Mouse (Mus musculus) heart, embryonic 14.5 days (tissue): Measurements from ENCODE around the gene Zfp800. TPM values are rescaled to one million over a fixed set of nuclear protein-coding genes. Genes with fewer than 3 reads are reported as not detected.

Experiments
- ATAC-seq: fragments of 200-750 bp; cut with Nextera tagmentation; 2 replicates; pipeline ENCODE4 v1.8.0; 2017; ENCODE audit warnings: low read depth, moderate TSS enrichment; ENCODE audit not compliant: insufficient number of reproducible peaks, insufficient read depth, low FRiP score
- H3K27ac ChIP-seq, 2 experiments: fragments of 200-500 bp in 1 of 2; fragments of 300-500 bp in 1 of 2; sonication (generic) in 1 of 2; replicated peaks in 1 of 2; 2 replicates each; pipeline ENCODE4 v1.5.1; 2012 to 2014; ENCODE audit warnings: low read depth in 2 of 2, low read length in 2 of 2, control low read depth in 1 of 2, mild to moderate bottlenecking in 1 of 2, mixed read lengths in 1 of 2; ENCODE audit not compliant: control insufficient read depth in 1 of 2, insufficient read depth in 1 of 2
- H3K27me3 ChIP-seq: fragments of 300-500 bp; sonication (generic); 2 replicates; pipeline ENCODE4 v1.6.1; 2014; ENCODE audit warnings: mild to moderate bottlenecking, low read length, control low read depth; ENCODE audit not compliant: control insufficient read depth, insufficient read depth
- H3K36me3 ChIP-seq: fragments of 300-500 bp; sonication (generic); 2 replicates; pipeline ENCODE4 v1.6.1; 2014; ENCODE audit warnings: mild to moderate bottlenecking, control low read depth, low read length, mixed read lengths; ENCODE audit not compliant: control insufficient read depth, insufficient read depth
- H3K4me1 ChIP-seq, 2 experiments: fragments of 200-500 bp in 1 of 2; fragments of 300-500 bp in 1 of 2; sonication (generic) in 1 of 2; 2 replicates each; pipeline ENCODE4 v1.6.1; 2012 to 2014; ENCODE audit warnings: low read length in 2 of 2, control low read depth in 1 of 2, mixed read lengths in 1 of 2; ENCODE audit not compliant: control insufficient read depth in 2 of 2, insufficient read depth in 2 of 2
- H3K4me2 ChIP-seq: fragments of 300-500 bp; sonication (generic); 2 replicates; pipeline ENCODE4 v1.6.1; 2014; ENCODE audit warnings: mild to moderate bottlenecking, low read length
- H3K4me3 ChIP-seq, 2 experiments: fragments of 200-500 bp in 1 of 2; fragments of 300-500 bp in 1 of 2; sonication (generic) in 1 of 2; 2 replicates each; pipeline ENCODE4 v1.5.1; 2012 to 2014; ENCODE audit warnings: low read length in 2 of 2, mild to moderate bottlenecking in 2 of 2, control low read depth in 1 of 2, low read depth in 1 of 2, moderate library complexity in 1 of 2; ENCODE audit not compliant: control insufficient read depth in 1 of 2, insufficient read depth in 1 of 2
- H3K9ac ChIP-seq: fragments of 300-500 bp; sonication (generic); 2 replicates; pipeline ENCODE4 v1.6.1; 2014; ENCODE audit warnings: mild to moderate bottlenecking, low read length
- H3K9me3 ChIP-seq: fragments of 300-500 bp; sonication (generic); 2 replicates; pipeline ENCODE4 v1.6.1; 2016; ENCODE audit warnings: low read length, control low read depth; ENCODE audit not compliant: control insufficient read depth
- WGBS: fragments of 180-500 bp; shearing (Covaris S2); extraction: QIAGEN DNeasy Blood & Tissue Kit; methylation state at CpG from one replicate; pipeline ENCODE4 v1.1.7; 2014; 5-methylcytosine and 5-hydroxymethylcytosine counted together
- polyA plus RNA-seq: library from polyadenylated mRNA; unstranded; fragments of >200 nt; fragmentation: Nextera tagmentation; extraction: Ambion mirVana; gene quantifications from 2 replicates; pipeline ENCODE4 v1.2.1, GENCODE M21; 2014

Gene Zfp800
- polyA plus RNA-seq = 15.6 and 18.2 TPM in 2 replicates

- peak within 1 kb of the TSS; percentile 44 to 52 for H3K4me3 ChIP-seq
- no peak for ATAC-seq
- peaks cover 33% of the 10 kb centered on the region for H3K27me3 ChIP-seq
- peak within 1 kb of the TSS; percentile 39 for H3K9ac ChIP-seq
- H3K4me2 ChIP-seq = peak within 1 kb of the TSS; percentile 89
- no peak within 1 kb of the TSS for H3K27ac ChIP-seq
- WGBS = 1% methylated on average over 33 of the region's 33 CpGs
- H3K9me3 ChIP-seq = peaks cover 6% of the 10 kb centered on the region
- no peaks in the 10 kb centered on the region for H3K36me3 ChIP-seq
- no peaks in the 10 kb centered on the region; a peak in 1 of 4 replicates for H3K4me1 ChIP-seq
Observed at GRCm38 (mm10) chr6:28397681-28398203, at the start of gene Zfp800. TSS of gene Zfp800 (minus strand) at chr6:28398005.

DNA sequence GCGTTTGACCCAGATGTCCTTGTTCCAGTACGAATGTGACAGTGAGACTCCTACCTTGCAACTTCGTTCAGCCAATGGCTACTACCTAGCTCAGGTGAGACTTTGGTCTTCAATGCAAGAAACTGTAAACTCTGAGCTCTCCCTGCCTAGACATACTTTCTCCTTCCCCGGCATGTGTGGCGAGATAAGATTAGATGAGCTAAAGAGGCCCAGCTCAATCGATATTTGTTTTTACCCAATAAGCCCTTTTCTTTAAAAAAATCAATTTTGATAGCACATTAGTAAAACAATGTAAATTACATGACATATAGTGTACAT lies 33.7 kb upstream of the Zfp800 start:
- Histone ChIP-seq H3K9ac (no peak overlapping the region), H3K27me3 (no peaks in the 10 kb centered on the region), H3K4me2 (no peak overlapping the region), H3K9me3 (no peaks in the 10 kb centered on the region), H3K4me3 (no peak overlapping the region), H3K36me3 (peaks cover 8% of the 10 kb centered on the region; the same call in 1 of the 2 replicates), H3K4me1 (no peaks in the 10 kb centered on the region), H3K27ac (no peak overlapping the region)
- ATAC-seq = no peak
- 64% methylated on average over 6 of the region's 6 CpGs for WGBS

DNA sequence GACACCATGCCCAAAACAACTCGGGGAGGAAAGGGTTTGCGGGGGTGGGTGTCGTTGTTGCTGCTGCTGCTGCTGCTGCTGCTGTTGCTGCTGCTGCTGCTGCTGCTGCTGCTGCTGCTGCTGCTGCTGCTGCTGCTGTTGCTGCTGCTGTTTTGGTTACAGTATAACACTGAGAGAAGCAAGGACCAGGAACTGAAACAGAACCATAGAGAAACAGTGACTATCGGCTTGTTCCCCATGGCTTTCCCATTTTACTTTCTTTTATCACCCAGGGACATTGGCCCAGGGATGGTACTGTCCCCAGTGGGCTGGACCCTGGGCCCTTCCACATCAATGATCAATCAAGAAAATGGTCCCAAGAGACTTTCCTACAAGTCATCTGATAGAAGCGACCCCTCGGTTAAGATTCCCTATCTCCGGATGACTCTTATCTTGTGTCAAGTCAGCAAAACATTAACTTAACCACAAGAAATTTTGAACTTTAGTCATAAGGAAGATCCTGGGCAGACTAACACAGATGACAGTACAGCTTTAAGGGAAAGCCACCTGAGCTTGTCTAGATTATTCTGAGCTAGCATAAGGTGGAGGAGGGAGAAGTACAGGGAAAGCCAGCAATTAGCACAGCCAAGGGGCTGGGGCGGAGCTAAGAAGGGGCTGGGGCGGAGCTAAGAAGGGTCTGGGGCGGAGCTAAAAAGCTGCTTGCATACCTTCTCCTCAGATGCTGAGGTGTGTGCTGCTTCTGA lies 33.2 kb upstream of the Zfp800 start:
- Histone ChIP-seq H3K27ac (no peak overlapping the region), H3K9ac (no peak overlapping the region), H3K4me2 (no peak overlapping the region), H3K9me3 (no peaks in the 10 kb centered on the region), H3K4me3 (no peak overlapping the region), H3K27me3 (no peaks in the 10 kb centered on the region), H3K4me1 (no peaks in the 10 kb centered on the region), H3K36me3 (peaks cover 13% of the 10 kb centered on the region)
- ATAC-seq = no peak
- WGBS = 75% methylated on average over 10 of the region's 10 CpGs

GRCm38 (mm10) chr6:28429870-28430269 lies 32.1 kb upstream of the Zfp800 start:
- WGBS = 75% methylated on average over 11 of the region's 11 CpGs
- peaks cover 23% of the 10 kb centered on the region for H3K36me3 ChIP-seq
- no peak for ATAC-seq
- no peaks in the 10 kb centered on the region for H3K27me3 ChIP-seq
- H3K4me2 ChIP-seq = no peak overlapping the region
- H3K9ac ChIP-seq = no peak overlapping the region
- no peak overlapping the region for H3K27ac ChIP-seq
- H3K4me1 ChIP-seq = peaks cover 2 to 3% of the 10 kb centered on the region in 2 experiments; a peak in 2 of 4 replicates
- H3K4me3 ChIP-seq = no peak overlapping the region
- H3K9me3 ChIP-seq = no peaks in the 10 kb centered on the region

- Histone ChIP-seq H3K9ac (no peak within 1 kb of the TSS), H3K4me3 (no peak within 1 kb of the TSS), H3K4me1 (peaks cover 10 to 12% of the 10 kb centered on the region in 2 experiments; a peak in 3 of 4 replicates), H3K9me3 (no peaks in the 10 kb centered on the region), H3K36me3 (peaks cover 23% of the 10 kb centered on the region), H3K27me3 (no peaks in the 10 kb centered on the region), H3K27ac (no peak within 1 kb of the TSS), H3K4me2 (no peak within 1 kb of the TSS)
- 84% methylated on average over 3 of the region's 3 CpGs for WGBS
- no peak for ATAC-seq
Observed at GRCm38 (mm10) chr6:28428290-28428689, 30.5 kb upstream of the Zfp800 start, which contains the start of gene Gcc1. TSS of gene Gcc1 (minus strand) at chr6:28428390.

GRCm38 (mm10) chr6:28427096-28427839 lies 29.5 kb upstream of the Zfp800 start, which contains the start of gene Fscn3:
TSS of gene Fscn3 (plus strand) at chr6:28427789.
- H3K9me3 ChIP-seq = no peaks in the 10 kb centered on the region
- ATAC-seq = no peak
- H3K9ac ChIP-seq = no peak within 1 kb of the TSS
- no peaks in the 10 kb centered on the region for H3K27me3 ChIP-seq
- peaks cover 10 to 13% of the 10 kb centered on the region in 2 experiments; a peak in 3 of 4 replicates for H3K4me1 ChIP-seq
- 72% methylated on average over 3 of the region's 3 CpGs for WGBS
- no peak within 1 kb of the TSS for H3K4me3 ChIP-seq
- H3K36me3 ChIP-seq = peaks cover 23% of the 10 kb centered on the region
- H3K27ac ChIP-seq = no peak within 1 kb of the TSS
- H3K4me2 ChIP-seq = no peak within 1 kb of the TSS

DNA sequence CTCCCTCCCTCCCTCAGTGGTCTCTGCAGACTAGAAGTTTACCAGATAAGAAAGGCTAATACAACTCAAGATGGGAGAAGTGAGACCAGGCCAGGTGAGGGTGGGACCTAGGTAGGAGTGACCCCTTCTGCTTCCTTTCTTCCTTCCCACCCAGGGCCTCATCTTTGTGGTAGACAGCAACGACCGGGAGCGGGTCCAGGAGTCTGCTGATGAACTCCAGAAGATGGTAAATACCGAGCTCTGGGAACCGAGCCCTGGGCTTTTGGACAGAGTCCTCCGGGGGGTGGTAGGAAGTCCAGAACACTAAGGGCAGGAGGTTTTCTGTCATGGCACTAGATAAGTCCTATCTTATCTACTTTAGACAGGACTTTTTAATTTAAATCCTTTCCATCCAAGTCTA lies 27.2 kb upstream of the Zfp800 start:
- H3K27me3 ChIP-seq = no peaks in the 10 kb centered on the region
- no peak for ATAC-seq
- peak overlapping the region in 1 of 2 experiments; percentile 93; a peak in 2 of 4 replicates for H3K4me3 ChIP-seq
- H3K4me1 ChIP-seq = peaks cover 18 to 30% of the 10 kb centered on the region in 2 experiments
- H3K4me2 ChIP-seq = peak overlapping the region; percentile 67
- no peaks in the 10 kb centered on the region for H3K9me3 ChIP-seq
- H3K27ac ChIP-seq = no peak overlapping the region
- H3K36me3 ChIP-seq = peaks cover 23% of the 10 kb centered on the region
- H3K9ac ChIP-seq = no peak overlapping the region
- WGBS = 58% methylated on average over 6 of the region's 6 CpGs
